Mouse (Mus musculus): ENCODE measurements around the gene Rhot2. TPM values are rescaled to one million over a fixed set of nuclear protein-coding genes. Genes with fewer than 3 reads are reported as not detected.

Rhot2 gene
- polyA plus RNA-seq, 1 experiment from 2014 or later, result 9.8 TPM

DNA sequence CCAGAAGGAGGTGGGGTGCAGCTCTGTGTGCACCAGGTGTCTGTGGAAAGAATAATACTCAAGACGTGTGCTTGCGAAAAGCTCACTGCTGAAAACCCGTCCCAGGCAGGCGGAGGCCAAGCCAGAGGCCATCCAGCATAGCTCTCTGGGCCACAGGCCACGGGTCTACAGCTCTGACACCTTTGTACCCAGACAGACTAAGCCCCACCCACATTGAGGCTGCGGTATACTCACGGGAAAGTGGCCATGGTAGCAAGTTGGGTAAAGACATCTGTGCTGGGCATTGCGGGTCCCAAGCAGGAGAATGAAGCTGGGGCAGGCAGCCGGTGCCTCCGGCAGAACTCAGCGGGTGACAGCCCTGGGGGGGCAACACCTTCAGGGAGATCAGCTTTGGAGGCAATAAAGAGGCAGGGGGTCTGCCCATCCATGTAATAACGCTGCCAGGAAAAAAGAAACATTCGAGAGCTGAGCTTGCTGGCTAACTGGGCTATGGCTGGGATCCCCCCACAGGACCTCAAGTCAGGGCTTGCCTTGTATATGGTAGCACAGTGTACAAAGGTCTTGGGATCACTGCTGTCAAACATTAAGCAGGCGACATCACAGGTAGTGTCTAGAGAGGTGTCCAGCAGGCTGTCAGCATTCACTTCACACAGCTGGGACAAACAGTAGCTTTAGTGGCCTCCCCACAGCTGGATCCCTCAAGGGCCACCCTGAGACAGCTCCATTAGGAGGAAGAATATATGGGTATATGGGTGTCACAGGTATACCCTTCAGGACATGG lies 5.0 kb downstream of the Rhot2 start:
- H3K4me2 ChIP-seq (ENCODE audit: low read depth, low read length), result 0 out of 2 replicates have a peak overlapping the region, but pooled peaks have one; percentile 38
- peaks cover 44% of the 10 kb centered on the region for H3K36me3 ChIP-seq (replicated peaks; ENCODE audit: insufficient read depth, low read length)
- no peak overlapping the region for H3K4me3 ChIP-seq (ENCODE audit: low read depth, low read length)
- no peak for DNase-seq
- H3K9ac ChIP-seq (replicated peaks), result no peak overlapping the region
- peaks cover 43% of the 10 kb centered on the region for H3K4me1 ChIP-seq (ENCODE audit: insufficient read depth)
- no peaks in the 10 kb centered on the region for H3K9me3 ChIP-seq (ENCODE audit: low read length)
- no peaks in the 10 kb centered on the region for H3K27me3 ChIP-seq (ENCODE audit: insufficient read depth, low read length)
- peak overlapping the region; percentile 82 for H3K27ac ChIP-seq (ENCODE audit: low read depth)
- no peak for TF ChIP-seq CTCF (IDR thresholded peaks at IDR 0.05; ENCODE audit: low read depth)
- TF ChIP-seq EP300 (IDR thresholded peaks at IDR 0.05; ENCODE audit: low read depth), result no peak
- 70% methylated on average over 14 of the region's 14 CpGs for WGBS (ENCODE audit: insufficient replicate concordance)
- peak; percentile 67 for ATAC-seq

DNA sequence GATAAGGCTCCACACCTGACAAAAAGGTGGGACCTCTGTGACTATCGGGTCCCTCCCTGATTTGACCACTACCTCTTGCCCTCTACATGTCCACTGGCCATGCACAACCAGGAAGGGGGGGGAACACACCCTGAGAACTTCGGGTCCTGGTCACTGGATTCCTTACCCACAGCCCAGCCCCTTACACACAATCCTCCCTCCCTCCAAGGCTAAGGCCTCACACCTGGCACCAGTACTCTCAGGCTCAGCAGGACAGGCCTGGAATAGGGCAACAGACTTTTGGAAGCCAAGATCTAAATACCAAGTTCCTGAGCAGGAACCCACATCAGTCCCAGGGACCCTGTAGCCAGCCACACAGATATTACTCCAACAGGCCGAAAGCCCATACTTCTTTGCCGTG lies 5.7 kb downstream of the Rhot2 start:
- Histone ChIP-seq H3K36me3 (replicated peaks; ENCODE audit: insufficient read depth, low read length) (peaks cover 44% of the 10 kb centered on the region), H3K9ac (replicated peaks) (no peak overlapping the region), H3K4me3 (ENCODE audit: low read depth, low read length) (no peak overlapping the region), H3K27me3 (ENCODE audit: insufficient read depth, low read length) (no peaks in the 10 kb centered on the region), H3K4me1 (ENCODE audit: insufficient read depth) (peaks cover 48% of the 10 kb centered on the region), H3K9me3 (ENCODE audit: low read length) (no peaks in the 10 kb centered on the region), H3K4me2 (ENCODE audit: low read depth, low read length) (no peak overlapping the region), H3K27ac (ENCODE audit: low read depth) (peak overlapping the region; percentile 82)
- 79% methylated on average over 4 of the region's 4 CpGs for WGBS (ENCODE audit: insufficient replicate concordance)
- ATAC-seq, result no peak
- DNase-seq, result no peak
- TF ChIP-seq CTCF (IDR thresholded peaks at IDR 0.05; ENCODE audit: low read depth), result no peak
- no peak for TF ChIP-seq EP300 (IDR thresholded peaks at IDR 0.05; ENCODE audit: low read depth)

- Histone ChIP-seq H3K9me3 (ENCODE audit: low read length) (no peaks in the 10 kb centered on the region), H3K36me3 (replicated peaks; ENCODE audit: insufficient read depth, low read length) (peaks cover 43% of the 10 kb centered on the region), H3K9ac (replicated peaks) (no peak overlapping the region), H3K27me3 (ENCODE audit: insufficient read depth, low read length) (no peaks in the 10 kb centered on the region), H3K27ac (ENCODE audit: low read depth) (no peak overlapping the region), H3K4me3 (ENCODE audit: low read depth, low read length) (no peak overlapping the region), H3K4me2 (ENCODE audit: low read depth, low read length) (peak overlapping the region; percentile 76; the same call in 1 of the 2 replicates), H3K4me1 (ENCODE audit: insufficient read depth) (peaks cover 42% of the 10 kb centered on the region)
- TF ChIP-seq EP300 (IDR thresholded peaks at IDR 0.05; ENCODE audit: low read depth) (no peak), CTCF (IDR thresholded peaks at IDR 0.05; ENCODE audit: low read depth) (no peak)
- 42% methylated on average over 3 of the region's 3 CpGs for WGBS (ENCODE audit: insufficient replicate concordance)
- no peak for ATAC-seq
- DNase-seq, result no peak
Measured at GRCm38 (mm10) chr17:25837533-25837932, 7.1 kb downstream of the Rhot2 start.

- 5% methylated on average over 20 of the region's 29 CpGs for WGBS (ENCODE audit: insufficient replicate concordance)
- Histone ChIP-seq H3K9me3 (ENCODE audit: low read length) (no peaks in the 10 kb centered on the region), H3K4me2 (ENCODE audit: low read depth, low read length) (peak within 1 kb of the TSS; percentile 76), H3K4me3 (ENCODE audit: low read depth, low read length) (peak within 1 kb of the TSS; percentile 21; the same call in 1 of the 2 replicates), H3K4me1 (ENCODE audit: insufficient read depth) (peaks cover 44% of the 10 kb centered on the region), H3K27ac (ENCODE audit: low read depth) (no peak within 1 kb of the TSS), H3K9ac (replicated peaks) (peak within 1 kb of the TSS; percentile 47; the same call in 1 of the 2 replicates), H3K36me3 (replicated peaks; ENCODE audit: insufficient read depth, low read length) (peaks cover 38% of the 10 kb centered on the region), H3K27me3 (ENCODE audit: insufficient read depth, low read length) (no peaks in the 10 kb centered on the region)
- DNase-seq (peak; percentile 69), ATAC-seq (no peak)
- no peak for TF ChIP-seq EP300 (IDR thresholded peaks at IDR 0.05; ENCODE audit: low read depth)
- TF ChIP-seq CTCF (IDR thresholded peaks at IDR 0.05; ENCODE audit: low read depth), result no peak
Measured at GRCm38 (mm10) chr17:25837076-25837410, 7.6 kb downstream of the Rhot2 start, which contains the start of gene Rhbdl1. Gene Rhbdl1, minus strand, starts transcription at chr17:25837295.

- no peak overlapping the region for H3K27ac ChIP-seq (ENCODE audit: low read depth)
- no peaks in the 10 kb centered on the region for H3K27me3 ChIP-seq (ENCODE audit: insufficient read depth, low read length)
- peaks cover 49% of the 10 kb centered on the region for H3K4me1 ChIP-seq (ENCODE audit: insufficient read depth)
- H3K9ac ChIP-seq (replicated peaks), result peak overlapping the region; percentile 47; the same call in 1 of the 2 replicates
- DNase-seq (no peak), ATAC-seq (no peak)
- TF ChIP-seq CTCF (IDR thresholded peaks at IDR 0.05; ENCODE audit: low read depth) (no peak), EP300 (IDR thresholded peaks at IDR 0.05; ENCODE audit: low read depth) (no peak)
- H3K36me3 ChIP-seq (replicated peaks; ENCODE audit: insufficient read depth, low read length), result peaks cover 35% of the 10 kb centered on the region
- H3K4me2 ChIP-seq (ENCODE audit: low read depth, low read length), result peak overlapping the region; percentile 76
- 29% methylated on average over 20 of the region's 23 CpGs for WGBS (ENCODE audit: insufficient replicate concordance)
- peak overlapping the region; percentile 21; the same call in 1 of the 2 replicates for H3K4me3 ChIP-seq (ENCODE audit: low read depth, low read length)
- H3K9me3 ChIP-seq (ENCODE audit: low read length), result no peaks in the 10 kb centered on the region
Measured at GRCm38 (mm10) chr17:25836397-25837075, 8.1 kb downstream of the Rhot2 start.

DNA sequence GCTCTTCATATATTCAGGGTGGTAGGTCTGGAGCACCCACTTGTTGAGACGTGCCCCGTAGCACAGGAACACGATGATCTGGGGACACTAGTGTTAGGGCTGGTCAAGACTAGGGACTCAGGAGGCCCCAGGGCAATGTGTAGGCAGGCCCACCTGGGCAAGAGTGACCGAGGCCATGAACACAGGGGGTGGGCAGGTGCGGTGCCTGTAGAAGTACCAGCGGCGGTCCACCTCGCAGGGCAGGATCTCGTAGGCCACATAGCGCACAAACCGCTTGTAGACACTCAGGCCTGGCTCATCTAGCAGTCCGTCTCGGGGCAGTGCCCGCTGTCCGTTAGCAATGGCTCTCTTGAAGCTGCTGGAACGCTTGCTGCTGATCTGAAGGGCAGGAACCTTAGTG lies 8.8 kb downstream of the Rhot2 start:
- Histone ChIP-seq H3K4me3 (ENCODE audit: low read depth, low read length) (no peak overlapping the region), H3K4me2 (ENCODE audit: low read depth, low read length) (peak overlapping the region; percentile 18; the same call in 1 of the 2 replicates), H3K9ac (replicated peaks) (no peak overlapping the region), H3K36me3 (replicated peaks; ENCODE audit: insufficient read depth, low read length) (peaks cover 35% of the 10 kb centered on the region), H3K4me1 (ENCODE audit: insufficient read depth) (peaks cover 54% of the 10 kb centered on the region), H3K9me3 (ENCODE audit: low read length) (no peaks in the 10 kb centered on the region), H3K27me3 (ENCODE audit: insufficient read depth, low read length) (no peaks in the 10 kb centered on the region), H3K27ac (ENCODE audit: low read depth) (no peak overlapping the region)
- no peak for ATAC-seq
- 91% methylated on average over 16 of the region's 16 CpGs for WGBS (ENCODE audit: insufficient replicate concordance)
- no peak for DNase-seq
- TF ChIP-seq EP300 (IDR thresholded peaks at IDR 0.05; ENCODE audit: low read depth) (no peak), CTCF (IDR thresholded peaks at IDR 0.05; ENCODE audit: low read depth) (no peak)

Measured in liver, postnatal 0 days (tissue).